Mouse (Mus musculus) R1 (cell line): ENCODE results near the gene 4931400O07Rik.

ENCODE experiments used
- DNase-seq: peaks from one replicate; pipeline ENCODE4 v3.0.0-alpha.2; 2018; ENCODE audit warnings: low read depth, low spot score

4931400O07Rik gene

GRCm38 (mm10) chrX:62467691-62468090, at the start of gene 4931400O07Rik:
TSS of gene 4931400O07Rik (plus strand) at chrX:62467991.
- no peak for DNase-seq
